Mouse (Mus musculus): ENCODE results near the gene Gm49510.

DNA sequence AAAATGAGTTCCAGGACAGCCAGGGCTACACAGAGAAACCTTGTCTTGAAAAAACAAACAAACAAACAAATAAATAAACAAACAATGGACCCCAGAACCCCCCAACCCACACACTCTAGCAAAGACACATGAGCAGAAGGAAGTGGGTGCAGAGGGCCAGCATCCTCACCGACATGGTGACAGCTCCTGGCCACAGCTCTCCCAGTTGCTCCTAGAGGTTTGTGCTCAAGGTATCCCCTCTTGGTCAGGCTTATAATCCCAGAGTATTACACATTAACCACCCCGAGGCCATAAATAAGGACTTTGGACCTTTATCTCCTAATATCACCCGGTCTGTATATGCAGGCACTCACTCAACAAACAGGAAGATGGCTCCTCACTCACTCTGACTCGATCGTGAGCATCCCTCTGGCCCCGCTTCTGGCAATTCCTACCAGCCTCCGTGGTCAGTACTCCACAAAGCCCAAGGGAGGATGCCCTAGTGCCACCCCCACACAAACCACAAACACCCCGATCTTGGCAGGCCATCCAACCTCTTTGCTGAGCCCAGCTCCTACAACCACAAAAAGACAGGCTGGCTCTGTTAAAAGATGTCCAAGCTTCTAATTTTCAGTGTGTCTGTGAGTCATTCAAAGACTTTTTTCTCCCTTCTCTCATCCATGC lies 44.0 kb upstream of the Gm49510 start, which contains the start of gene Lgals2:
- TF ChIP-seq CTCF (IDR thresholded peaks at IDR 0.05; ENCODE audit: low read depth) (no peak), EP300 (IDR thresholded peaks at IDR 0.05; ENCODE audit: low read depth) (no peak)

Measured in liver, embryonic 14.5 days (tissue).